Mouse (Mus musculus): ENCODE measurements around the gene Pm20d1.
"Not testable (repeated sequence)": the region's sequence is repeated elsewhere in the genome, so short reads cannot be mapped to it uniquely, and the experiment has no call there.

DNA sequence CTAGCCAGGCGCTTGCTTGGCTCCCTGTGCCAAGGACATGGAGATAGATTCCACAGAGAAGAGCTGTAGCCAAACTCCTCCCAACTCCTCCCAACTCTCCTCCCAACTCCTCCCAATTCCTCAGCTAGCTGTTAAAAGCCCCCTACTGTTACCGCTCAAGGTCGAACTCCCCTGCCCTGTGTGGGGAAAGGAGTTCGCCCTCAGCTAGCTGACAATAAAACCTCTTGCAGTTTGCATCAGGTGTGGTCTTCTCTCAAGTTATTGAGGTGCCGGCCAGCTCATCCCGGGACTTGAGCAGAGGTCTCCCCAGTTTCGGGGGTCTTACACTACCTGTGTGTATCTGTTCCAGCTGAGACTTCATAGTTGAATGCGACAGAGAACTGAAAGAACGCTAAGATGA is 23.2 kb downstream of the Pm20d1 start:
- not testable (repeated sequence) for TF ChIP-seq CTCF, POLR2A (IDR thresholded peaks at IDR 0.05; ENCODE audit: extremely low read depth, insufficient read depth, low read length)

Measured in cortical plate, adult 2 months (tissue).